Mouse (Mus musculus): ENCODE data around the gene Kdm4c. TPM values are rescaled to one million over a fixed set of nuclear protein-coding genes. Genes with fewer than 3 reads are reported as not detected.
"Not testable (repeated sequence)": the region's sequence is repeated elsewhere in the genome, so short reads cannot be mapped to it uniquely, and the experiment has no call there.

Gene Kdm4c
- 10 to 100 TPM; 26.2 to 28.0 TPM for polyA plus RNA-seq (2017; shearing (Covaris generic))

GRCm38 (mm10) chr4:74242176-74242575, at the start of gene Kdm4c:
Kdm4c (plus strand) TSS chr4:74242497.
- no peak for ATAC-seq

- ATAC-seq = no peak
Measured at GRCm38 (mm10) chr4:74201281-74201811, 41.0 kb upstream of the Kdm4c start.

GRCm38 (mm10) chr4:74221780-74222179, 20.5 kb upstream of the Kdm4c start:
- ATAC-seq = not testable (repeated sequence)

- peak; percentile 54 for ATAC-seq
Measured at GRCm38 (mm10) chr4:74222360-74222759, 19.9 kb upstream of the Kdm4c start.

- no peak for ATAC-seq
Measured at GRCm38 (mm10) chr4:74224210-74224609, 18.1 kb upstream of the Kdm4c start.

- ATAC-seq = peak; percentile 57
Measured at GRCm38 (mm10) chr4:74230994-74231393, 11.3 kb upstream of the Kdm4c start.

GRCm38 (mm10) chr4:74231405-74231804, 10.9 kb upstream of the Kdm4c start:
- peak; percentile 78 for ATAC-seq

GRCm38 (mm10) chr4:74233534-74233933, 8.8 kb upstream of the Kdm4c start:
- ATAC-seq = no peak

- ATAC-seq = peak; percentile 93
Measured at GRCm38 (mm10) chr4:74251348-74252244, 9.3 kb downstream of the Kdm4c start.

GRCm38 (mm10) chr4:74252245-74253105, 10.2 kb downstream of the Kdm4c start:
- peak; percentile 16 for ATAC-seq

GRCm38 (mm10) chr4:74257882-74258281, 15.6 kb downstream of the Kdm4c start:
- ATAC-seq = no peak

GRCm38 (mm10) chr4:74258538-74258937, 16.2 kb downstream of the Kdm4c start:
- ATAC-seq = no peak

- no peak for ATAC-seq
Measured at GRCm38 (mm10) chr4:74259331-74259730, 17.0 kb downstream of the Kdm4c start.

- ATAC-seq = no peak
Measured at GRCm38 (mm10) chr4:74261879-74262278, 19.6 kb downstream of the Kdm4c start.

GRCm38 (mm10) chr4:74264428-74264955, 22.2 kb downstream of the Kdm4c start:
- no peak for ATAC-seq

GRCm38 (mm10) chr4:74271180-74271579, 28.9 kb downstream of the Kdm4c start:
- ATAC-seq = no peak

- ATAC-seq = no peak
Measured at GRCm38 (mm10) chr4:74277486-74277885, 35.2 kb downstream of the Kdm4c start.

- ATAC-seq = no peak
Measured at GRCm38 (mm10) chr4:74280170-74280569, 37.9 kb downstream of the Kdm4c start.

- ATAC-seq = no peak
Measured at GRCm38 (mm10) chr4:74287851-74288250, 45.6 kb downstream of the Kdm4c start.

GRCm38 (mm10) chr4:74294726-74295125, 52.4 kb downstream of the Kdm4c start:
- ATAC-seq = no peak

GRCm38 (mm10) chr4:74305315-74306105, 63.2 kb downstream of the Kdm4c start:
- ATAC-seq = no peak

- peak; percentile 33 for ATAC-seq
Measured at GRCm38 (mm10) chr4:74311135-74311534, 68.8 kb downstream of the Kdm4c start.
